Mouse (Mus musculus) brain, embryonic 14.5 days (tissue): Measurements from ENCODE around the gene Tnfaip8l3. TPM values are rescaled to one million over a fixed set of nuclear protein-coding genes. Genes with fewer than 3 reads are reported as not detected.

Source experiments
- DNase-seq: peaks from one replicate; pipeline ENCODE4 v3.0.0-alpha.2; 2011; ENCODE audit warnings: low read depth
- CTCF ChIP-seq: fragments of 200-500 bp; IDR thresholded peaks from 2 replicates; pipeline ENCODE4 v1.5.1; 2012; ENCODE audit warnings: inconsistent platforms, mild to moderate bottlenecking, moderate library complexity, borderline replicate concordance; ENCODE audit not compliant: insufficient read depth, insufficient read length; ENCODE audit errors: extremely low read depth
- POLR2A ChIP-seq: fragments of 200-500 bp; IDR thresholded peaks from 2 replicates; pipeline ENCODE4 v1.6.1; 2012; ENCODE audit warnings: mild to moderate bottlenecking, inconsistent platforms, borderline replicate concordance; ENCODE audit not compliant: poor library complexity, insufficient read depth, insufficient read length, severe bottlenecking; ENCODE audit errors: extremely low read depth
- polyA plus RNA-seq: library from polyadenylated mRNA; depleted of rRNA; stranded (reverse); fragments of >200 nt; gene quantifications from 2 replicates; pipeline ENCODE4 v1.2.3, GENCODE M21; 2012; rRNA removed

Gene Tnfaip8l3
- polyA plus RNA-seq, 1 experiment: 0.53 TPM

DNA sequence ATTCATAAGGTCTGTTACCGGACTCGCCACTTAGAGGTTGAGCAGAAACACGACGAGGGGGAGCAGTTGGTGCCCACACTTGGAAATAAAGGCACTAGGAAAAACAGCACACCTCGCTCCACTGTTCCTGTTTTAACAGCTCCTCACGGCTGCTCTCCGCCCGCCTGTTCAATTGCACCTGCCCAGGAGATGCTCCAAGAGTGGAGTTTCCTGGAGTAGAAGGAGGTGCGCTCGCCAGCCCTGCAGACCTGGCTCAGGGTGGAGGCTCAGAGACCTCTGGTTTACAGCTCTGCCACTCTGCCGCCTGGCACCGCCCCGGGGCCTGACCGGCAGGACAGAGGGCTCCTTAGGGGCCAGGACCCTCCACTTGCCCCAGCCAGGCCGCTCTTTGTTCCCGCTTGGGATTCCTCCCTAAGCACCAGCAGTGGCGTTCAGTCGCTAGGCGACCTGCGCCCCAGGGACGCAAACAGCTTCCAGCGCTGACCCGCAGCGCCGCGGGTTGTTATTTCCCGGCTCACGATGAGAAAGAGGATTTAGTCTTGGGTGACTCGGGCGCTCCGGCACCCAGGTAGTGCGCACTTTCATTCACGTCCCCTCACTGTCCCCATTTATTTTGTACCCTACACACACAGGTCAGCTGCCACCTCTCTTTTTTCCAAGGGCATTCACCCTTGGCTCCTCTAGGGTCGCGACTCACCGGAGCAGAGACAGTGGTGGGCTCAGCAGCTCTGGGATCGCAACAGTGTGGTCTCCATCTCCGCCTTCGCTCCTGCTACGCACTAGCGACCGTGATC lies 93.7 kb downstream of the Tnfaip8l3 start:
- no peak for TF ChIP-seq CTCF
- no peak for TF ChIP-seq POLR2A
- DNase-seq: peak; percentile 68

DNA sequence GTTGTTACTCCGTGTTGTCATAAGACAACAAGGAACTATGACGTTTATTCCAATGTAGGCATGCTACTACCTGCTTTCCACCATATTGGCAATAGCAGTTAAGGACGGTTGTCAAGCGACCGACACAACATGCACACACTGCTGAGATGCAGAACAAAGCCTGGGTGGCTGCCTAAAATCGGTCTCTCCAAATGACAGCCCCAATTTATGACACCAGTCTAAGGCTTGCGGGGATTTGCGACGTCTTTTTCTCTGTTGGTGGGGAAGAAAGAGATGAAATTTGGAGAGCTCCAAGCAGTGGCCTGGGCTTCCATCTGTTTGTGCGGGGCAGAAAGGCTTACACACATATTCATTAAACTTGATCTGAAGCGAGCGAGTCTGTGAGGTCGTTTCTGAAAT lies 94.3 kb downstream of the Tnfaip8l3 start:
- no peak for TF ChIP-seq POLR2A
- no peak for TF ChIP-seq CTCF
- peak; percentile 64 for DNase-seq

Other genes starting within 250 kb of the Tnfaip8l3 start
- 0.14 and 0.39 TPM in 2 replicates for gene Sln, start 218.2 kb downstream of the Tnfaip8l3 start, polyA plus RNA-seq
- gene Elmod1, start 93.1 kb downstream of the Tnfaip8l3 start, polyA plus RNA-seq: 55.4 and 55.5 TPM in 2 replicates
- gene Cyp19a1, start 199.7 kb upstream of the Tnfaip8l3 start, polyA plus RNA-seq: 0.18 and 0.19 TPM in 2 replicates
- 0.20 and 0.23 TPM in 2 replicates for gene Gldn, start 218.1 kb upstream of the Tnfaip8l3 start, polyA plus RNA-seq